Mouse (Mus musculus): ENCODE measurements at regions not wholly inside any gene's neighbourhood (a gene's known extent, or its start where the extent isn't known, plus 50 kb on each side); places are given as distances from the start of the nearest gene placed in this dataset.

DNA sequence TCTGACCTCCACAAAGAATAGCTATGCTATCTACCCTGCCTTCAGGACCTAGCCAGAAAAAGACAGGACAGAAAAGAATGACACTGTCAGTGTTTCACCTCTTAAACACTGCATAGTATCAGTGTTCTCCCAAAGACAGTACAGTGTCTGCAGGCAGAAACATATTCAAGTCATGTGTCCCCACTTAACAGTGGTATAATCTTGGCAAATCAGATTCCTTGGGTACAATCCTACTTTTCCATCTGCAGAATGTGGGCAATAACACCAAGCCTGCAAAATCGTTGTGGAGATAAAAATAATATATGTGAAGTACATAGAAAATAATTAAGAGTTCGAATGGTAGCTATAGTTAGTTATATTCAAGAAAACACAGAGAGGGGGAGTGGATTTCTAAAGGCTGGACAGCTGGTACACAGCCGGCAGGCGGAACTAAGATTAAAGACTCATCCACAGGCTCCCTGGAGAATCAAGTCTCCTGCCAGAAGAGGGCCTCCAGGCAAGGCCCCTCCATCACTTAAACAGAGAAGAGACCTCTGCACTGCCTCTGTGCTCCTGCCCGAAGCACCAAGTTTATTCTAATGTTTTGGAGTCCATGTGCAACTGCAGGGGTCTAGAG is 53.4 kb upstream of the Cd34 start:
- no peak for TF ChIP-seq POLR2A (IDR thresholded peaks at IDR 0.05; ENCODE audit: control insufficient read depth, extremely low read depth, insufficient read depth, low read length, poor library complexity)
- no peak for TF ChIP-seq CTCF (IDR thresholded peaks at IDR 0.05; ENCODE audit: borderline replicate concordance, control insufficient read depth, extremely low read depth, insufficient read depth, low read length, poor library complexity)
